Mouse (Mus musculus): ENCODE measurements around the gene Lat. TPM values are rescaled to one million over a fixed set of nuclear protein-coding genes. Genes with fewer than 3 reads are reported as not detected.

Gene Lat
- polyA plus RNA-seq (2012) = 39.8 and 40.7 TPM in 2 replicates

DNA sequence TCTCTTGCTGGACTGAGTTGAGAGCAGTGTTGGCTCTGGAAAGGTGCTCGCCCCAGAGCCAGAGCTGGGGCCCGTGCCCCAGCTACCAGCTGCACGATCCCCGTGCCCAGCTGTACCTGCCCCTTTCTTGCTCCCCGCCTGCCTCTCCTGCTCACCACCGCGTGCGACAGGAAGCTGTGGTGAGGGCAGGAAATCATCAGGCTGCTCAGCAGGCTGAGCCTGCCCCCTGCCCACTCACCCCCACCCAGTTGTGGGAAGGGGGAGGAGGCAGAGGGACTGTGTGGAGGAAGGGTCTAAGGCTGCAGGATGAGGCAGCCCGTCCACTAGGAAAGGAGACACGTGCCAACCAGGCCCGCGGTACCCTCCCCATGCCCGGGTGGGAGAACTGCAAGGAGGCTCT lies at the start of gene Lat:
Gene Lat, minus strand, starts transcription at position 178 of the 400 bp plus-strand sequence.
- no peak for TF ChIP-seq GATA1 (IDR thresholded peaks at IDR 0.05; ENCODE audit: low read length)

DNA sequence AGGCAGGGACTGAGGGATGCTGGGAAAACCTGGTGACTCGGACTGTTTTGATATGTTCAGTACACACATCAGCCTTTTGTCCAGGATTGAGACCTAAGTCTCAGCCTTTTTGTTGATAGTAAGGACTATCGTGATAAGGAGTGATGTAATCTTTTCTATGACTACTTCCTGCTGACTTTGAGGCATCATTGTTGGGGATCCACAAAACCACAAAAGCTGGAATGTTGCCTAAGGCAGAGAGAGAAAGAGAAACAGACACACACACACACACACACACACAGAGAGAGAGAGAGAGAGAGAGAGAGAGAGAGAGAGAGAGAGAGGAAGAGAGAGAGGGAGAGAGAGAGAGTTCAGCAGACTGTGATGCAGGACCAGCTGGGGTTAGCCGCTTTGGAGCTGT lies 49.1 kb upstream of the Lat start:
- TF ChIP-seq GATA1 (IDR thresholded peaks at IDR 0.05; ENCODE audit: low read length) = no peak

DNA sequence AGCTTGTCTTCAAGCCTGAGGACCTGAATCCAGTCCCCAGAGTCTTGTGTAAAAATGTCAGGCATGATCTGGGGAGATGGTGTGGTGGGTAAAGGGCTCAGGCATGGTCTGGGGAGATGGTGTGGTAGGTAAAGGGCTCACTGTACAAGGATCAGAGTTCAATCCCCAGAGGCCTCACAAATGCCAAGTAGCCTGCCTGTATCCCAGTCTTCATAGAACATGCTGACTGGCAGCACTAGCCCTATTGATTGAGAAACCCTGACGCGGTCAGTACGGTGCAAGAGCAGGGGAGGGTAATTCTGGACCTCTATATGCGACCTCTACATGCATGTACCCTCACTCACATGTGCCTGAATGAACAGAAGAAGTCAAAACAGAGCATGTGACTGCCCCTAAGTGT lies 48.2 kb upstream of the Lat start:
- no peak for TF ChIP-seq GATA1 (IDR thresholded peaks at IDR 0.05; ENCODE audit: low read length)

DNA sequence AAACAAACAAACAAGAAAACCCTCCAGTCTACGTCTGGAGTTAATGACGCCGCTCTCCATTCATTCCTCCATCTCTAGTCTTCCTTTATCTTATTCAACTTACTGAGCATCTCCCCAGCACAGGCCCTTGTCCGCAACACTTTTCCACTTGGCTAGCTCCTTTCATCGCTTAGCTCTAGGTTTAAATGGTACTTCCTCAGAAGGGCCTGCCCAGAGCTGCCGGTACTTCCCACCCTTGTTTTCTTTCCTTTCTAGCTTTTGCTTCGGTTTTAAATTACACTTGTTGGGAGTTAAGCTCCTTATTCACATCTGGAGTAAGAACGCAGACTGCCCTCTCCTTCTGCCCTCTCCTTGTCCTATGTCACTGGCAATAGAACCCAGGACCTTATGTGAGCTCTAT lies 47.7 kb upstream of the Lat start:
- no peak for TF ChIP-seq GATA1 (IDR thresholded peaks at IDR 0.05; ENCODE audit: low read length)

DNA sequence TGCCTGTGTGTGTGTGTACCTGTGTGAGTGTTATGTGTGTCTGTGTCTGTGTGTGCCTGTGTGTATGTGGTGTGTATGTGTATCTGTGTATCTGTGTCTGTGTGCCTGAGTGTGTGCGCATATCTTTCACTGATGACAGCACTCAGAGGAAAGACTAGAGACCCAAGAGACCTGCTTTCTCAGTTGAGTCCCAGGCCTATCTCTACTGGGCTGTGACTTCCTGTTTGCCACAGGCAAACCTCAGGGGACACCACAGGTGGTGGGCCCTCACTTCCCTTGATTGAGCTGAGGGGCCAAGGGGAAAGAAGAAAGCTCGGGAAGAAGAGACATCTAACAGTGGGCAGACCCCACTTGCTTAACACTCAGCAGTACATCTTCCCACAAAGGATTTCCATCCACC lies 47.2 kb upstream of the Lat start:
- TF ChIP-seq GATA1 (IDR thresholded peaks at IDR 0.05; ENCODE audit: low read length) = no peak

DNA sequence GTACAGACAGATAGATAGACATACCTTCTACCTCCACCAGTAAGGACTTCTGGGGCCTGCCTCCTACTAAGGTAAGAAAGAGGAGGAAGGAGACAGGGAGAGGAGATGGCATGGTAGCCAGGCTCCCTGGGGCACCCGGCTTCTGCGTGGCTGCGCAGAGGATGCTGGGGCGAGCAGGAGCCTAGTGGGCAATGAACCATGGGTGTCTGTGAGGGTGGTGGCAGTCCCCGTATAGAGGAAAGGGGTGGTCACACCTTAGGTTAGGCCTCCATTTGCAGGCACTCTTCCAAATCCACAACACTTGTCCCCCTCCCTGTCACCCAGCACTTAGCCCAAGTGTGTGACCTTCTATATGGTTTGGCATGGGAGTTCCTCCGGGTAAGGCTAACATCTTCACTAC lies 45.4 kb upstream of the Lat start, which contains the start of gene Cd19:
Gene Cd19, minus strand, starts transcription at position 165 of the 400 bp plus-strand sequence.
- no peak for TF ChIP-seq GATA1 (IDR thresholded peaks at IDR 0.05; ENCODE audit: low read length)

DNA sequence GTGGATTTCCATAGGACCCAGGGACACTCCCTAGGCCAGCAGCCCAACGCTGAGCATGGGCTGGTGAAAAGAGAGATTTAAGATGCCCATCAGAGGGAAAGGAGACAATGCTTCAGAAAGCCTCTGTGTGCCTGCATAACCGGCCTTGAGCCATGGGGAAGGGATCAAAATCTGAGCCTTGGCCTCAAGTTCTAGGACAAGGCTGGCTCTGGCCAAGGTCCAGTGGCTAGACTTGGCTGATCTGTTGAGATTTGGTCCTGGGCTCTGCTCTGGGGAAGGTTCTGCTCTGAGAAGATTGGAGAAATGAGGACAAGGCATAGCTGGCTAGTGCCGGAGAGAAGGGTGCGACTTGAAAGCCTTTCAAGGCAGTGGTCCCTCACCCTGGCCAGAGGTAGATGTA lies 41.7 kb upstream of the Lat start:
- TF ChIP-seq GATA1 (IDR thresholded peaks at IDR 0.05; ENCODE audit: low read length) = no peak

DNA sequence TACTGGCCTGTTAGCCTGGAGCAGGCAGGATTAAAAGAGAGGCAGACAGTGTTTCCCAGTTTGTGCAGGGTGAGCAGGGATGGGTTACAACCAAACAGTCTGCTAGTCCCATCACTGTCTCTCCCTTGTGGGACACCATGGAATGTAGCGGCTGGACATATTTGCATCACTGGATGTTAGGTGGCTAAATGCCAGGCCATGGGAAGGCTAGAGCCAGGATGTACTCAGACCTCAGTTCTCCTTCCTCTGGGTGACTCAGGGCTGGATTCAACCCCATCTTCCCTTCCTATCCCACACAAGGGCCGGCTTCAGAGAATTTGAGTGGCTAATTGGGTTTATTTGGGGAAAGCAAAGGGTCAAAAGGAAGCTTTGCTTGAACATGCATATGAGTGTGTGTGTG lies 39.3 kb upstream of the Lat start:
- TF ChIP-seq GATA1 (IDR thresholded peaks at IDR 0.05; ENCODE audit: low read length) = no peak

DNA sequence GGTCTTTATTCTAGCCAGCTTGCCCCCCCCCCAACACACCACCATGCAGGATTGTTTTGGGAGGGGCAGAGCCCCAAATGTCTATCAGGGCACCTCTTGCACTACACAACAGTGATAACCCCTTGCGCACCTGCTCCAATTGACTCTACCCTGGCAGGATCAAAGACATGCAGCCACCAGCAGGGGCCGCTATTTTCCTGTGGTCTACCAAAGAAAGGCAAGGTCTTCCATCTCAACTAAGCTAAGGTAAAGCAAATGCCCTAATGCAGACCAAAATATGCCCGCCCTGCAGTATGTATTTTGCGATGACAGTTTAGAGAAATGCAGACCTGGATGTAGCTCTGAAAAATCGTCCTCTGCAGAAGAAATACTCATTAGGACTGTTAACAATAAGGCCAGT lies 30.2 kb upstream of the Lat start:
- TF ChIP-seq GATA1 (IDR thresholded peaks at IDR 0.05; ENCODE audit: low read length) = no peak

DNA sequence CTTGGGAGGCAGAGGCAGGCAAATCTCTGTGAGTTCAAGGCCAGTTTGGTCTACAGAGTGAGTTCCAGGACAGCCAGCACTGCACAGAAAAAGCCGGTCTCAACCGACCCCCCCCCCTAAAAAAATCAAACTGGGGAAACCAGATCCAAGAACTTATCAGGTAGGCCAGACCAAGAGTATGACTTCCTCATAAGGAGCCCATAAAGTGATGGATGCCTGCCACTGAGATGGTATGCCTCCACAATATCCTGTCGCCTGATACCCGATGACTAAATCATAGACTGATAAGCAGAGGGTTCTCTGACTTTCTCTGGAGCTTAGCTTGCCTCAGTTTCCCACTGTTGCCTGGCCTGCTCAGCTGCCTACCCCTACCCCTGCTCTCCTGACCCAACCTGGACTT lies 28.5 kb upstream of the Lat start:
- TF ChIP-seq GATA1 (IDR thresholded peaks at IDR 0.05; ENCODE audit: low read length) = no peak

DNA sequence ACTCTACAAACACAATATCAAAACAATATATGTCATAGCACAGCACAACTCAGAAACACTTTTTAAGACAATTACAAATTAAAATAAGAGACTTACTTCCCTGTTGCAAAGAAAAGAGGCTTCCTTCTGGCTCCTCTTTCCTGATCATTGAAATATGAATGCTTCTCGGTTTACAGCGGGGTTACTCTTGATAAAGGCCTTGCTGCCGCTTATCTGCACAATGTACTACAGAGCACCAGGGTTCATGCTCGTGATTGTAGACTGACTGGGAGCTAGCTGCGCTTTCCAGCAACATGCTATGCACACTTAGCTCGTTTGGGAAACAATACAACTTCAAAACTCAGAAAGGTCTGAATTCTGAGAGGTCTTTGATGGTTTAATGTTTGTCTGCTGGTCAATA lies 27.9 kb upstream of the Lat start:
- TF ChIP-seq GATA1 (IDR thresholded peaks at IDR 0.05; ENCODE audit: low read length) = no peak

DNA sequence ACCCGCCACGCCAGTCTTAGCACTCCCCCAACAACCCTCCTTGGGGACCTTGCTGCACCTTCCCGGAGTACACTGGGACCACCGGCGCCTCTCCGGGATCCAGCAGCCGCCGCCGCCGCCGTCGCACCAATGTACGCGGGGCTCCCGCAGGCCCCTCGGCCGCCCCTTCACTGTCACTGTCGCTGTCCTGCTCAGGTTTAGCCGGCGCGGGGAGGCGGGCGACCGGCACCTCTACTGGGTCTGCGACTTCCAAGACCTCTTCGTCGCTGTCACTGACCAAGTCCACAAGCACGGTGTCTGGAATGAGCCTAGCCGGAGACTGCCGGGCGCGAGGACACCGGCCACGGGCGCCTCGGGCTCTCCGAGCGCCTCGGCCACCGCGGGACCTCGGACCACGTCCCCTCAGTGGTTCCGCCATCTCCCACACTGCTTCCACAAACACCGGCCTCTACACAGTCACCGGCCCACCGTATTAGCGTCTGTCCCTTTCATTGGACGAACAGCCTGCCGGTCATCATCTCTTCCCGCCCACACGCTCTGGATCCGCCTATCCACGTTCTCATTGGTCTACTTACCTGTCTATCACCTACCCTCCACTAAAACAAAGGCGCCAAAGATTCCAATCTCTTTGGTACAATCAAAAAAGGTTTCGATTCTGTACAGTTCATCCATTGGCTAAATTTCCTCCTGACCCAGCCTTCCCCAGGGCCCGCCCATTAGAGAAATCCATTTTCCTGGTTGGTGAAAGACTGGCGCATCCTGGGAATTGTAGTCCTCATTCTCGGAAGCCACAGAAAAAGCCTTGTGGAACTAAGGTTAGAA lies 27.1 kb upstream of the Lat start, which contains the start of gene Nfatc2ip:
Gene Nfatc2ip, minus strand, starts transcription at position 440 of the 822 bp plus-strand sequence.
- no peak for TF ChIP-seq GATA1 (IDR thresholded peaks at IDR 0.05; ENCODE audit: low read length)

DNA sequence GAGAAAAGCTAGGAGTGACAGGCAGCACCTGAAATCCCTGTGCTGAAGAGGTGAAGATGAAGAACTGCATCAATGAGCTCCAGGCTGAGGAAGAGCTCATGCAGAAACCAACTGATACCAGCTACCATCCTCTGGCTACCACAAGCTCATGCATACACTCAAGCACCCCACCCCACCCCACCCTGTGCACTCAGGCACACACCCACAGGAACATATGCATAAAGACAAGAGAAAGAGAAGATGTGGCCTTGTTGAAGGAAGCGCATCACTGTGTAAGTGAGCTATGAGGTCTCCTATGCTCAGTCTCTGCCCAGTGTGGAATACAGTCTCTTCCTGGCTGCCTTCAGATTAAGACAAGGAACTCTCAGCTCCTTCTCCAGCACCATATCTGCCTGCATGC lies 18.8 kb upstream of the Lat start:
- TF ChIP-seq GATA1 (IDR thresholded peaks at IDR 0.05; ENCODE audit: low read length) = no peak

DNA sequence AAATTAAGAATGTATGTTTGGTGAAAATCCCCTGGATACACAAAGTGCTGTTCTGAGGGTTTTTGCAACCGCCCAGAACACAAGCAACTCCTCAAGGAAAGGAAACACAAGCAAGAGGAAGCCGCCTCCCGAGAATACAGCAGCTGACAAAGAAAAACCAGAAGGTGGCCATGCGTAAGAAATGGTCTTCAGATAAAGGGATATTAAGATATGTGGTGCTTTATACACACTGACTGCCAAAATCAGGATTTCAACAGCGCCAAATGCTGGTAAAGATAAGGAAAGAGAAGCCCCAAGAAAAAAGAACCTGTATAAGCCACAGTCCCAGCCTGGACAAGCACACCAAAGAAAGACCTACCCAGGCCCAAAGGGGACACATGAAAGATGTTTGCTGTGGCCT lies 14.2 kb upstream of the Lat start:
- TF ChIP-seq GATA1 (IDR thresholded peaks at IDR 0.05; ENCODE audit: low read length) = no peak

DNA sequence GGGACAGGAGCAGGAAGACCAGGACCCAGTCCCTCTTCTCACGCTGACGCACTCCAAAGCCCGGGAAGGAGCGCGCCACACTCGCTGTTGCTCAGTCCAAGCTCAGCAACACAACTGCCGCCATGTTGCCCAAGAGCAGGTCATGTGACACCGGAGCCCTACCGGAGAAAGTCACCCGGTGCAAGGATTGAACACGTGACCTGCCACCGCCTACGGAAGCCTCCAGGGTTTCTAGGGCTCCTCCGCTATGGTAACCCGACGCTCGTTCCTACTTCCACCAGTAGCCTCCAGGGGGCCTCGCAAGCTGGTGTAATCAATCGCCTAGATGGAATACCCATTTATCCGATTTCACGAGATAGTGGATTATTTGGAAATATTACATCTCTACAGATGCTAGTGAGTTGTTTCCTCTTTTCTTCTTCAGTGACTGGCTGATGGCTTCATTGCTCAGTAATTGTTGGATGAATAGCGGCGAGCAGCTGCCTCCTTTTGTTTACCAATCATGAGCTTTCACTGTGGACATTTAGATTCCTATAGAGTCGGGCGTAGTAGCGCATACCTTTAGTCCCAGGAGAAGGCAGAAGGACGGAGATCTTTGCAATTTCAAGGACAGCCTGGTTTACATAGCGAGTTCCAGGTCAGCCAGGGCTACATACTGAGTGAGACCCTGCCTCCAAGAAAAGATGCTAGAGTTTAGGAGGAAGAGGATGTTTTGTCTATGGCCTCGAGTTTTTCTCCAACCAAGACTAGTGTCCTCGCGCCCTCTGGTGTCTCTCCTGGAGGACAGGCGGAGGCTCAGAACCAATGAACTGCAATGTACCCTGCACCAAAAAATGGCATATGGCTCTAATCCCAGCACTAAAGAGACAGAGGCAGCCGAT lies 8.1 kb upstream of the Lat start, which contains the start of gene Spns1:
Gene Spns1, minus strand, starts transcription at position 173 of the 881 bp plus-strand sequence.
- TF ChIP-seq GATA1 (IDR thresholded peaks at IDR 0.05; ENCODE audit: low read length) = no peak

DNA sequence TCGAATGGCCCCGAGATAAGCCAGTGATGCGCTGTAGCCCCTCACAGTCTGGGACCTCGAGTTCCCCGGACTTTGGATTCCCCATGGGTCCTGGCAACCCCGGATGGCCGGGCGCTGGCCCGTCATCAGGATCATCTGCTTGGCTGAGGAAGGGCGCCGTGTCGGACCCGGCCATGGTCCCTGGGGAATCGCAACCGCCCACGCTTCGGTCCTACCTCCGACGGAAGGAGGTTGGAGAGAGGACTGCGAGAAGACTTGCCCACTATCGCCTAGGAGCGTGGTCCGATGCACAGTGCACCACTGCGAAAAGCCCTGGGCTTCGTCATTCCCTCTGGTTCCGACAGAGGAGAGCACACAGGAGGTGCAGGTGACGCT lies 7.5 kb upstream of the Lat start:
- TF ChIP-seq GATA1 (IDR thresholded peaks at IDR 0.05; ENCODE audit: low read length) = no peak
